Mouse (Mus musculus) cortical plate, adult 2 months (tissue): ENCODE data around the gene Brk1. TPM values are rescaled to one million over a fixed set of nuclear protein-coding genes. Genes with fewer than 3 reads are reported as not detected.

Experiments used
- H3K27ac ChIP-seq: fragments of 200-500 bp; 2 replicates; pipeline ENCODE4 v1.5.1; 2012; ENCODE audit warnings: low read length, control low read depth, inconsistent platforms; ENCODE audit not compliant: insufficient read depth
- H3K4me1 ChIP-seq: fragments of 200-500 bp; 2 replicates; pipeline ENCODE4 v1.6.1; 2011; ENCODE audit warnings: low read length; ENCODE audit not compliant: control insufficient read depth, insufficient read depth
- H3K4me3 ChIP-seq: fragments of 200-500 bp; 2 replicates; pipeline ENCODE4 v1.5.1; 2011; ENCODE audit warnings: mild to moderate bottlenecking, low read length, control low read depth; ENCODE audit not compliant: insufficient read depth
- CTCF ChIP-seq: fragments of 200-500 bp; IDR thresholded peaks from 2 replicates; pipeline ENCODE4 v1.5.1; 2011; ENCODE audit warnings: mild to moderate bottlenecking, control low read depth, low read length; ENCODE audit not compliant: insufficient read depth; ENCODE audit errors: extremely low read depth
- POLR2A ChIP-seq: fragments of 200-500 bp; IDR thresholded peaks from 2 replicates; pipeline ENCODE4 v1.6.1; 2011; ENCODE audit warnings: mild to moderate bottlenecking, low read length, control low read depth; ENCODE audit not compliant: insufficient read depth; ENCODE audit errors: extremely low read depth
- polyA plus RNA-seq: library from polyadenylated mRNA; depleted of rRNA; stranded (reverse); fragments of >200 nt; gene quantifications from 2 replicates; pipeline ENCODE4 v1.2.3, GENCODE M21; 2012

Gene Brk1
- polyA plus RNA-seq, 1 experiment, result 442 TPM

- no peak for TF ChIP-seq POLR2A
- TF ChIP-seq CTCF, result no peak
- no peaks in the 10 kb centered on the region; the same call in 1 of the 2 replicates for H3K4me1 ChIP-seq
- no peak overlapping the region for H3K27ac ChIP-seq
- H3K4me3 ChIP-seq, result no peak overlapping the region
Measured at GRCm38 (mm10) chr6:113642605-113643004, 38.0 kb downstream of the Brk1 start.

GRCm38 (mm10) chr6:113643021-113643420, 38.4 kb downstream of the Brk1 start:
- H3K4me3 ChIP-seq, result no peak overlapping the region
- H3K27ac ChIP-seq, result no peak overlapping the region
- H3K4me1 ChIP-seq, result no peaks in the 10 kb centered on the region; the same call in 1 of the 2 replicates
- TF ChIP-seq CTCF (no peak), POLR2A (no peak)

GRCm38 (mm10) chr6:113643967-113644366, 39.4 kb downstream of the Brk1 start:
- Histone ChIP-seq H3K27ac (peak overlapping the region; percentile 78), H3K4me3 (no peak overlapping the region)
- TF ChIP-seq POLR2A, result no peak
- no peak for TF ChIP-seq CTCF

GRCm38 (mm10) chr6:113644808-113645207, 40.2 kb downstream of the Brk1 start:
- Histone ChIP-seq H3K4me3 (no peak overlapping the region), H3K4me1 (no peaks in the 10 kb centered on the region), H3K27ac (peak overlapping the region; percentile 78)
- TF ChIP-seq POLR2A (no peak), CTCF (no peak)

More at GRCm38 (mm10) chr6:113643967-113644366, 39.4 kb downstream of the Brk1 start:
- H3K4me1 ChIP-seq, result no peaks in the 10 kb centered on the region; the same call in 1 of the 2 replicates

GRCm38 (mm10) chr6:113649346-113650196, 45.0 kb downstream of the Brk1 start:
- no peaks in the 10 kb centered on the region for H3K4me1 ChIP-seq
- TF ChIP-seq CTCF (no peak), POLR2A (no peak)
- H3K27ac ChIP-seq, result no peak overlapping the region
- H3K4me3 ChIP-seq, result no peak overlapping the region

GRCm38 (mm10) chr6:113650197-113650640, 45.6 kb downstream of the Brk1 start:
- Histone ChIP-seq H3K27ac (no peak overlapping the region), H3K4me1 (no peaks in the 10 kb centered on the region), H3K4me3 (no peak overlapping the region)
- TF ChIP-seq CTCF, result no peak
- TF ChIP-seq POLR2A, result no peak

- Histone ChIP-seq H3K4me1 (no peaks in the 10 kb centered on the region), H3K27ac (no peak overlapping the region), H3K4me3 (no peak overlapping the region)
- TF ChIP-seq POLR2A, result no peak
- no peak for TF ChIP-seq CTCF
Measured at GRCm38 (mm10) chr6:113651626-113652025, 47.1 kb downstream of the Brk1 start.

- no peak for TF ChIP-seq POLR2A
- TF ChIP-seq CTCF, result no peak
- no peak overlapping the region for H3K27ac ChIP-seq
- H3K4me1 ChIP-seq, result peaks cover 3% of the 10 kb centered on the region; the same call in 1 of the 2 replicates
- no peak overlapping the region for H3K4me3 ChIP-seq
Measured at GRCm38 (mm10) chr6:113653551-113653950, 49.0 kb downstream of the Brk1 start.

- TF ChIP-seq CTCF (no peak), POLR2A (no peak)
- Histone ChIP-seq H3K4me3 (no peak overlapping the region), H3K27ac (no peak overlapping the region)
Measured at GRCm38 (mm10) chr6:113654102-113654501, 49.5 kb downstream of the Brk1 start.

More at GRCm38 (mm10) chr6:113654102-113654501, 49.5 kb downstream of the Brk1 start:
- H3K4me1 ChIP-seq, result peaks cover 3% of the 10 kb centered on the region; the same call in 1 of the 2 replicates
